Mouse (Mus musculus): Measurements from ENCODE around the gene Rxfp3. TPM values are rescaled to one million over a fixed set of nuclear protein-coding genes. Genes with fewer than 3 reads are reported as not detected.

The Rxfp3 gene
- total RNA-seq (2021): 1 to 10 TPM; 5.9 to 7.1 TPM
- long read RNA-seq, experiment 1, full-length matches to known transcripts: 5 of 5 reads
- long read RNA-seq, experiment 1, partial matches to known transcripts: 0 of 5 reads
- long read RNA-seq, experiment 1, other reads (novel, unspliced or antisense): 0 of 5 reads
- long read RNA-seq, experiment 2, full-length matches to known transcripts: 9 of 9 reads
- long read RNA-seq, experiment 2, partial matches to known transcripts: 0 of 9 reads
- long read RNA-seq, experiment 2, other reads (novel, unspliced or antisense): 0 of 9 reads

- DNase-seq (ENCODE audit: low spot score in 2 of 2): no peak
Observed at GRCm38 (mm10) chr15:11037711-11038110, at the start of gene Rxfp3. Gene Rxfp3 (minus strand): TSS chr15:11037991.

GRCm38 (mm10) chr15:11084993-11085365, 47.2 kb upstream of the Rxfp3 start:
- DNase-seq (ENCODE audit: low spot score in 2 of 2): no peak

DNA sequence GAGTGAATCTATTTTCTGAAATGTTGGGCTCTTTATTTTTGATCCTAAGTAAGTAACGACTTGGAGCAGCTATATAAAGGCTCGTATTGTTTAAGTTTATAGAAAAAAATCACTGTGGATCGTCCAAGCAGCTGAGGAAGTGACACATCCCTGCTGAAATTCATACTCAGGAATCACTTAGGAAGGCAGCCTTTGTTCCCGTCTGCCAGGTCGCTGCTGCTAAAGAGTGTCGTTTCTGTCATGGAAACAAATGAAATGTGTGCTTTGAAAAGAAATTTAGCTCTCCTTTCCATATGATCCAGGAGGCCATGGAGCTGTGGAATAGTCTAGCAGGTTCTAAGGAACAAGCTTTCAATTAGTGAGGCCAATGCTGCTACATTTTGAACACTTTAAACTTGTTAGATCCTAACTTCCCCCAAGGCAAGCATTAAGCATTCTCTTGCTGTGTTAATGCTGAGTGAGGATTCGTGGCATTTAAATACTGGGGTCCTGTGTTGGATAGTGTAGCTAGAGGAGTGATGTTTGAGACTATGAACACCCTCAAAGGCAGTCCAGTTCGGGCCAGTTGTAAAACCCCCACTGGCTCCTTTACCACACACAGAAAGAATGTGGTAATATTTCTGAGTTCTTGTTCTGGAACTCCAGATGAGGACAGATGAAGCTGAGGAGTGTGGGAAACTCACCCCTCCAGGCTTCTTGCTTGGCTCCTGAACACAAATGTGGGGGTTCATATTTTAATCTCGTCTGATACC, 46.6 kb upstream of the Rxfp3 start:
- DNase-seq (ENCODE audit: low spot score in 2 of 2): no peak

- DNase-seq (ENCODE audit: low spot score in 2 of 2): no peak
Observed at GRCm38 (mm10) chr15:11083678-11084077, 45.9 kb upstream of the Rxfp3 start.

GRCm38 (mm10) chr15:11082961-11083569, 45.3 kb upstream of the Rxfp3 start:
- DNase-seq (ENCODE audit: low spot score in 2 of 2): peak in 1 of 2 experiments; percentile 13

GRCm38 (mm10) chr15:11075726-11076361, 38.1 kb upstream of the Rxfp3 start:
- no peak for DNase-seq (ENCODE audit: low spot score in 2 of 2)

- DNase-seq (ENCODE audit: low spot score in 2 of 2): no peak
Observed at GRCm38 (mm10) chr15:11067891-11068290, 30.1 kb upstream of the Rxfp3 start.

DNA sequence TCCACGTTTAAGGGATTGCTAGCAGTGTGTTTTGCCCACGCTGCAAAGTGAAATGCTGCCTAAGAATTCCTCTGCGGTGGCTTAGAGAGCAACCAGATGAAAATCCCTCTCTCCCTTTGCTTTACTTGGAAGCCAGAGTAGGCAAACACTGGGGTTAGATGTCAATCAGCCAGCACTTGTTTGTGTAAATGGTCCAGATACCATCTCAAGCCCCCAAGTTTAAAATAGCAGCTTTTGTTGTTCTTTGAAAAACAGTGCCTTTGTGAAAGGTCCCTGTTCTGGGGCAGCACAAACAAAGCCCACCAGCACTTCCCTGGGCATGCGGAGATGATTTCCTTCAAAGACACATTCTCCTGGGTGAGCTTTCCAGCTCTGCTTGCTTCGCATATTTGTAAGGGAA, 28.5 kb upstream of the Rxfp3 start:
- no peak for DNase-seq (ENCODE audit: low spot score in 2 of 2)

GRCm38 (mm10) chr15:11065528-11066171, 27.9 kb upstream of the Rxfp3 start:
- DNase-seq (ENCODE audit: low spot score in 2 of 2): no peak

- DNase-seq (ENCODE audit: low spot score in 2 of 2): no peak
Observed at GRCm38 (mm10) chr15:11064558-11065411, 27.0 kb upstream of the Rxfp3 start, which contains the start of gene Adamts12. Gene Adamts12 (plus strand): TSS chr15:11064790.

- no peak for DNase-seq (ENCODE audit: low spot score in 2 of 2)
Observed at GRCm38 (mm10) chr15:11064160-11064557, 26.4 kb upstream of the Rxfp3 start.

DNA sequence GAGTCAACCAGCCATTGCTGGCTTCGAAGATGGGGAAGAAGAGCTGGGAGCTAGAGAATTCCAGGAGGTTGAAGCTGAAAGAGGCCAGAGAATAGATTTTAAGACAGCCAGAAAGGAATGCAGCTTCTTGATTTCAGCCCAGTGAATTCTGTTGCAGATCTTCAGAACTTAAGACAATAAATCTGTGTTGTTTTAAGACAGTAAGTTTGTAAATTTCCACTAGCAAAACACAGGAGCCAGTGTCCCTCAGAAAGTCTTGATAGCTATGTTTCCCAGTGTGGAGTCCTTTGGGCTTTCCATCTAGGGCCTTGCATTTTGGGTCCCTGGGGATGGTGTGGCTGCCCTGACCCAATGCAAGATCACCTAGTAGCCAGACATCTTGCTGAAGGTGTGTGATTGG, 25.1 kb upstream of the Rxfp3 start:
- no peak for DNase-seq (ENCODE audit: low spot score in 2 of 2)

DNA sequence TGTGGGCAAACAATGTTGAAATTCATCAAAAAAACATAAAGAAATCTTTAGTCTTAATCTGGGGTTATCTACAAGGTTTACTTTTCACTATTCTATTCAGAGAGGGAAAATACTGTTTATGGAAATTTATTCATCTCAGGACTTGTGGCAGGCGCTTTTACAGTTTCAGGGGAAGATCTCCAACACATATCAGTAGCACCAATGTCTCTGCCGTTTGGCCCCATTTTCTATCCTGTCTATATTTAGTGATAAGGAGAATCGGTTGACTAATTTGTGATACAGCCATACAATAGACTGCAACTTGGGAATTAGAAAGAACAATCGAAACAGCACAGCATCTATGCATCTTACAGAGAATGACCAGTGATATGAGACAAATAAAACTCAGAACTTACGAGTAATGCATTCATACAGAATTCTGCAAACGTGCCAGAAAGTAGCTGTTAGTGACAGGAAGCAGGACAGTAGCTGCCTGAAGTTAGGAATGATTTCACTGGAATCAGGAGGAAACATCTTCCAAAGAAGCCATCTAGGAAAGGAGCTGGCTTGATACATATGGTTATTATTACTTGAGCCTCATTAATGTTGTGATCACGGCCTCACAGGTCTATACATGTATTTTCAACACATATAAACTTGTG, 16.8 kb upstream of the Rxfp3 start:
- DNase-seq (ENCODE audit: low spot score in 2 of 2): no peak

- DNase-seq (ENCODE audit: low spot score in 2 of 2): no peak
Observed at GRCm38 (mm10) chr15:11053678-11054439, 16.1 kb upstream of the Rxfp3 start.

- no peak for DNase-seq (ENCODE audit: low spot score in 2 of 2)
Observed at GRCm38 (mm10) chr15:11042828-11043227, 5.0 kb upstream of the Rxfp3 start.

DNA sequence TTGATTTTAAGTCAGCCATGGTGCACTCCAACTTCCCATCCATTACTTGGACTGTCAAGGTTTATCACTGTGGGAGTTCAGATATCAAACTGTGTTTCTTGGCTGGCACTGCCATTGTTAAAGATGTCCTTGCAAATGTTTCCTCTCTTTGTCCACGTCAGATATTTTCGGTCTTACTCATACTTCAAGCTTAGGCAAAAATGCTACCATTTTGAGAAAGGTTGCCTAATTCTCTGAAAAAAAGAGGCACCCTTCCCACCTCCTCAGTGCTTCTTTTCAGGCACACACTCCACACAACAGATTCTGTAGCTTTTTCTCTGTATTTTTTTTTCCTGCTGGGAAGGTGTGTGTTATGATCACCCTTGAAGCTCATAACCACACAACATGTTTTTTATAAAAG, 3.4 kb upstream of the Rxfp3 start:
- no peak for DNase-seq (ENCODE audit: low spot score in 2 of 2)

- DNase-seq (ENCODE audit: low spot score in 2 of 2): no peak
Observed at GRCm38 (mm10) chr15:11040067-11040466, 2.3 kb upstream of the Rxfp3 start.

- peak; percentile 34 to 56 for DNase-seq (ENCODE audit: low spot score in 2 of 2)
Observed at GRCm38 (mm10) chr15:11038476-11038875, 685 bp upstream of the Rxfp3 start.

DNA sequence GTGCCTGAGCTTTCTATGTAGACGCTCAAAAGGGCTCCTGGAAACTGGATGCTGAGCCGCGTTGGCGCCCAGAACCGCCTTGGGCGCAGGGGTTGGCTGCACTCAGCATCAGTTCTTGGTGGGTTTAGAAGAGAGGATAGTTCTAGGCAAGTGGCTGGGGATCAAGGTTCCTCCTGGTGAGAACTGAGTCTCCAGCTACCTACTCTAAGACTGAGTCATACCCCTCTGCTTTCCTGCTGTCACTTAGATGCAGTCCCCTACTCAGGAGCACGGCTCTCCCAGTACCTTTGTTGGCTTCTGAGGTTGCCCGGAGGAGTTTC, 455 bp downstream of the Rxfp3 start:
- no peak for DNase-seq (ENCODE audit: low spot score in 2 of 2)
